Mouse (Mus musculus): ENCODE data around the gene Cttn. TPM values are rescaled to one million over a fixed set of nuclear protein-coding genes. Genes with fewer than 3 reads are reported as not detected.

Gene Cttn
- polyA plus RNA-seq, 1 experiment from 2014 or later, result 169 TPM

- 92% methylated on average over 5 of the region's 5 CpGs for WGBS
- no peaks in the 10 kb centered on the region for H3K9me3 ChIP-seq (replicated peaks; ENCODE audit: control insufficient read depth, low read length)
- DNase-seq (ENCODE audit: low spot score) (no peak), ATAC-seq (replicated peaks; ENCODE audit: insufficient number of reproducible peaks, low FRiP score, low TSS enrichment, low read depth) (no peak)
- H3K4me3 ChIP-seq (ENCODE audit: low read depth, low read length), result no peak overlapping the region
- H3K27me3 ChIP-seq (ENCODE audit: control insufficient read depth, insufficient read depth, low read length), result no peaks in the 10 kb centered on the region
- peaks cover 5% of the 10 kb centered on the region; the same call in 1 of the 2 replicates for H3K4me1 ChIP-seq (ENCODE audit: control insufficient read depth, insufficient read depth, low read length)
- H3K4me2 ChIP-seq (ENCODE audit: low read depth, low read length), result no peak overlapping the region
- peaks cover 5% of the 10 kb centered on the region; the same call in 1 of the 2 replicates for H3K36me3 ChIP-seq (replicated peaks; ENCODE audit: control insufficient read depth, insufficient read depth, low read depth, low read length)
- H3K9ac ChIP-seq (replicated peaks; ENCODE audit: low read length), result no peak overlapping the region; the same call in 1 of the 2 replicates
- no peak overlapping the region for H3K27ac ChIP-seq (replicated peaks; ENCODE audit: low read depth, low read length)
Measured at GRCm38 (mm10) chr7:144468741-144469140, 2.1 kb downstream of the Cttn start.

GRCm38 (mm10) chr7:144462577-144462976, 8.2 kb downstream of the Cttn start:
- H3K27me3 ChIP-seq (ENCODE audit: control insufficient read depth, insufficient read depth, low read length), result no peaks in the 10 kb centered on the region
- ATAC-seq (replicated peaks; ENCODE audit: insufficient number of reproducible peaks, low FRiP score, low TSS enrichment, low read depth) (no peak), DNase-seq (ENCODE audit: low spot score) (no peak)
- no peaks in the 10 kb centered on the region for H3K9me3 ChIP-seq (replicated peaks; ENCODE audit: control insufficient read depth, low read length)
- no peak overlapping the region for H3K27ac ChIP-seq (replicated peaks; ENCODE audit: low read depth, low read length)
- H3K9ac ChIP-seq (replicated peaks; ENCODE audit: low read length), result no peak overlapping the region
- 87% methylated on average over 7 of the region's 7 CpGs for WGBS
- H3K4me2 ChIP-seq (ENCODE audit: low read depth, low read length), result no peak overlapping the region
- no peak overlapping the region for H3K4me3 ChIP-seq (ENCODE audit: low read depth, low read length)
- no peaks in the 10 kb centered on the region for H3K4me1 ChIP-seq (ENCODE audit: control insufficient read depth, insufficient read depth, low read length)
- H3K36me3 ChIP-seq (replicated peaks; ENCODE audit: control insufficient read depth, insufficient read depth, low read depth, low read length), result peaks cover 24% of the 10 kb centered on the region

GRCm38 (mm10) chr7:144461246-144461902, 9.4 kb downstream of the Cttn start:
- H3K27me3 ChIP-seq (ENCODE audit: control insufficient read depth, insufficient read depth, low read length), result no peaks in the 10 kb centered on the region

GRCm38 (mm10) chr7:144458881-144459280, 11.9 kb downstream of the Cttn start:
- H3K27me3 ChIP-seq (ENCODE audit: control insufficient read depth, insufficient read depth, low read length), result no peaks in the 10 kb centered on the region
- H3K4me2 ChIP-seq (ENCODE audit: low read depth, low read length), result no peak overlapping the region
- no peaks in the 10 kb centered on the region for H3K9me3 ChIP-seq (replicated peaks; ENCODE audit: control insufficient read depth, low read length)
- no peak for ATAC-seq (replicated peaks; ENCODE audit: insufficient number of reproducible peaks, low FRiP score, low TSS enrichment, low read depth)
- H3K4me1 ChIP-seq (ENCODE audit: control insufficient read depth, insufficient read depth, low read length), result no peaks in the 10 kb centered on the region
- DNase-seq (ENCODE audit: low spot score), result no peak
- no peak overlapping the region for H3K9ac ChIP-seq (replicated peaks; ENCODE audit: low read length)
- WGBS, result 97% methylated on average over 1 of the region's 1 CpGs
- H3K36me3 ChIP-seq (replicated peaks; ENCODE audit: control insufficient read depth, insufficient read depth, low read depth, low read length), result peaks cover 33% of the 10 kb centered on the region
- no peak overlapping the region for H3K4me3 ChIP-seq (ENCODE audit: low read depth, low read length)
- no peak overlapping the region for H3K27ac ChIP-seq (replicated peaks; ENCODE audit: low read depth, low read length)

More at GRCm38 (mm10) chr7:144461246-144461902, 9.4 kb downstream of the Cttn start:
- H3K36me3 ChIP-seq (replicated peaks; ENCODE audit: control insufficient read depth, insufficient read depth, low read depth, low read length), result peaks cover 30% of the 10 kb centered on the region
- H3K4me3 ChIP-seq (ENCODE audit: low read depth, low read length), result no peak overlapping the region
- 93% methylated on average over 6 of the region's 6 CpGs for WGBS
- H3K4me1 ChIP-seq (ENCODE audit: control insufficient read depth, insufficient read depth, low read length), result no peaks in the 10 kb centered on the region
- DNase-seq (ENCODE audit: low spot score) (no peak), ATAC-seq (replicated peaks; ENCODE audit: insufficient number of reproducible peaks, low FRiP score, low TSS enrichment, low read depth) (no peak)
- no peak overlapping the region for H3K9ac ChIP-seq (replicated peaks; ENCODE audit: low read length)
- H3K27ac ChIP-seq (replicated peaks; ENCODE audit: low read depth, low read length), result no peak overlapping the region
- no peaks in the 10 kb centered on the region for H3K9me3 ChIP-seq (replicated peaks; ENCODE audit: control insufficient read depth, low read length)
- no peak overlapping the region for H3K4me2 ChIP-seq (ENCODE audit: low read depth, low read length)

- ATAC-seq (replicated peaks; ENCODE audit: insufficient number of reproducible peaks, low FRiP score, low TSS enrichment, low read depth), result no peak
- H3K27me3 ChIP-seq (ENCODE audit: control insufficient read depth, insufficient read depth, low read length), result no peaks in the 10 kb centered on the region
- H3K4me3 ChIP-seq (ENCODE audit: low read depth, low read length), result no peak overlapping the region
- no peak for DNase-seq (ENCODE audit: low spot score)
- H3K4me1 ChIP-seq (ENCODE audit: control insufficient read depth, insufficient read depth, low read length), result no peaks in the 10 kb centered on the region
- no peak overlapping the region for H3K4me2 ChIP-seq (ENCODE audit: low read depth, low read length)
- H3K9me3 ChIP-seq (replicated peaks; ENCODE audit: control insufficient read depth, low read length), result no peaks in the 10 kb centered on the region
- WGBS, result 91% methylated on average over 9 of the region's 9 CpGs
- peaks cover 26% of the 10 kb centered on the region for H3K36me3 ChIP-seq (replicated peaks; ENCODE audit: control insufficient read depth, insufficient read depth, low read depth, low read length)
- H3K9ac ChIP-seq (replicated peaks; ENCODE audit: low read length), result no peak overlapping the region
- H3K27ac ChIP-seq (replicated peaks; ENCODE audit: low read depth, low read length), result no peak overlapping the region
Measured at GRCm38 (mm10) chr7:144450661-144451060, 20.1 kb downstream of the Cttn start.

GRCm38 (mm10) chr7:144449637-144450570, 20.9 kb downstream of the Cttn start:
- 94% methylated on average over 13 of the region's 13 CpGs for WGBS
- no peak for DNase-seq (ENCODE audit: low spot score)

GRCm38 (mm10) chr7:144448186-144448585, 22.6 kb downstream of the Cttn start:
- no peak overlapping the region for H3K4me3 ChIP-seq (ENCODE audit: low read depth, low read length)
- WGBS, result 86% methylated on average over 1 of the region's 1 CpGs
- H3K27ac ChIP-seq (replicated peaks; ENCODE audit: low read depth, low read length), result no peak overlapping the region
- H3K36me3 ChIP-seq (replicated peaks; ENCODE audit: control insufficient read depth, insufficient read depth, low read depth, low read length), result peaks cover 19% of the 10 kb centered on the region
- H3K4me2 ChIP-seq (ENCODE audit: low read depth, low read length), result no peak overlapping the region
- H3K27me3 ChIP-seq (ENCODE audit: control insufficient read depth, insufficient read depth, low read length), result no peaks in the 10 kb centered on the region
- no peaks in the 10 kb centered on the region for H3K9me3 ChIP-seq (replicated peaks; ENCODE audit: control insufficient read depth, low read length)
- H3K9ac ChIP-seq (replicated peaks; ENCODE audit: low read length), result no peak overlapping the region
- DNase-seq (ENCODE audit: low spot score), result no peak
- no peaks in the 10 kb centered on the region for H3K4me1 ChIP-seq (ENCODE audit: control insufficient read depth, insufficient read depth, low read length)
- no peak for ATAC-seq (replicated peaks; ENCODE audit: insufficient number of reproducible peaks, low FRiP score, low TSS enrichment, low read depth)

More at GRCm38 (mm10) chr7:144449637-144450570, 20.9 kb downstream of the Cttn start:
- no peak for ATAC-seq (replicated peaks; ENCODE audit: insufficient number of reproducible peaks, low FRiP score, low TSS enrichment, low read depth)
- peaks cover 24% of the 10 kb centered on the region for H3K36me3 ChIP-seq (replicated peaks; ENCODE audit: control insufficient read depth, insufficient read depth, low read depth, low read length)
- H3K27ac ChIP-seq (replicated peaks; ENCODE audit: low read depth, low read length), result no peak overlapping the region
- H3K27me3 ChIP-seq (ENCODE audit: control insufficient read depth, insufficient read depth, low read length), result no peaks in the 10 kb centered on the region
- H3K4me2 ChIP-seq (ENCODE audit: low read depth, low read length), result no peak overlapping the region
- no peak overlapping the region for H3K9ac ChIP-seq (replicated peaks; ENCODE audit: low read length)
- H3K9me3 ChIP-seq (replicated peaks; ENCODE audit: control insufficient read depth, low read length), result no peaks in the 10 kb centered on the region
- H3K4me3 ChIP-seq (ENCODE audit: low read depth, low read length), result no peak overlapping the region
- H3K4me1 ChIP-seq (ENCODE audit: control insufficient read depth, insufficient read depth, low read length), result no peaks in the 10 kb centered on the region

- Histone ChIP-seq H3K4me3 (ENCODE audit: low read depth, low read length) (no peak overlapping the region), H3K9me3 (replicated peaks; ENCODE audit: control insufficient read depth, low read length) (no peaks in the 10 kb centered on the region), H3K27ac (replicated peaks; ENCODE audit: low read depth, low read length) (no peak overlapping the region), H3K9ac (replicated peaks; ENCODE audit: low read length) (no peak overlapping the region), H3K36me3 (replicated peaks; ENCODE audit: control insufficient read depth, insufficient read depth, low read depth, low read length) (peaks cover 18% of the 10 kb centered on the region), H3K27me3 (ENCODE audit: control insufficient read depth, insufficient read depth, low read length) (no peaks in the 10 kb centered on the region), H3K4me1 (ENCODE audit: control insufficient read depth, insufficient read depth, low read length) (no peaks in the 10 kb centered on the region), H3K4me2 (ENCODE audit: low read depth, low read length) (no peak overlapping the region)
- WGBS, result 71% methylated on average over 3 of the region's 3 CpGs
- no peak for DNase-seq (ENCODE audit: low spot score)
- no peak for ATAC-seq (replicated peaks; ENCODE audit: insufficient number of reproducible peaks, low FRiP score, low TSS enrichment, low read depth)
Measured at GRCm38 (mm10) chr7:144447146-144447545, 23.7 kb downstream of the Cttn start.
